Mouse (Mus musculus) liver, postnatal 0 days (tissue): ENCODE measurements at regions not wholly inside any gene's neighbourhood (a gene's known extent, or its start where the extent isn't known, plus 50 kb on each side); places are given as distances from the start of the nearest gene placed in this dataset.
"Not testable (repeated sequence)": the region's sequence is repeated elsewhere in the genome, so short reads cannot be mapped to it uniquely, and the experiment has no call there.

Experiments used
- ATAC-seq: fragments of 200-750 bp; cut with Nextera tagmentation; 2 replicates; pipeline ENCODE4 v1.8.0; 2017; ENCODE audit warnings: mild to moderate bottlenecking, moderate library complexity
- DNase-seq: peaks from one replicate; pipeline ENCODE4 v3.0.0-alpha.2; 2016
- H3K27ac ChIP-seq: fragments of 300-500 bp; sonication (generic); 2 replicates; pipeline ENCODE4 v1.5.1; 2014; ENCODE audit warnings: antibody characterized with exemption, moderate library complexity, mild to moderate bottlenecking, low read depth
- H3K27me3 ChIP-seq: fragments of 300-500 bp; sonication (generic); 2 replicates; pipeline ENCODE4 v1.6.1; 2014; ENCODE audit warnings: low read length, control low read depth, mixed read lengths; ENCODE audit not compliant: insufficient read depth
- H3K36me3 ChIP-seq: fragments of 300-500 bp; sonication (generic); replicated peaks from 2 replicates; pipeline ENCODE4 v1.6.1; 2014; ENCODE audit warnings: mild to moderate bottlenecking, control low read depth, low read length, moderate library complexity, mixed read lengths; ENCODE audit not compliant: insufficient read depth
- H3K4me1 ChIP-seq: fragments of 300-500 bp; sonication (generic); 2 replicates; pipeline ENCODE4 v1.6.1; 2014; ENCODE audit warnings: antibody characterized with exemption, mild to moderate bottlenecking, control low read depth; ENCODE audit not compliant: insufficient read depth
- H3K4me2 ChIP-seq: fragments of 300-500 bp; sonication (generic); 2 replicates; pipeline ENCODE4 v1.6.1; 2014; ENCODE audit warnings: low read depth, mild to moderate bottlenecking, low read length, moderate library complexity, mixed read lengths
- H3K4me3 ChIP-seq: fragments of 300-500 bp; sonication (generic); 2 replicates; pipeline ENCODE4 v1.5.1; 2014; ENCODE audit warnings: low read depth, low read length
- H3K9ac ChIP-seq: fragments of 300-500 bp; sonication (generic); replicated peaks from 2 replicates; pipeline ENCODE4 v1.6.1; 2014; ENCODE audit warnings: mild to moderate bottlenecking, moderate library complexity
- H3K9me3 ChIP-seq: fragments of 300-500 bp; sonication (generic); 2 replicates; pipeline ENCODE4 v1.6.1; 2016; ENCODE audit warnings: mild to moderate bottlenecking, control low read depth, low read length, mixed read lengths
- WGBS: fragments of 180-500 bp; shearing (Covaris S2); extraction: QIAGEN DNeasy Blood & Tissue Kit; methylation state at CpG from one replicate; pipeline ENCODE4 v1.1.7; 2014; ENCODE audit not compliant: insufficient replicate concordance; 5-methylcytosine and 5-hydroxymethylcytosine counted together

GRCm38 (mm10) chr4:146263038-146263685 is 106.5 kb downstream of the Zfp600 start:
- 9% methylated on average over 26 of the region's 51 CpGs for WGBS
- not testable (repeated sequence) for H3K9me3 ChIP-seq, H3K27me3 ChIP-seq, H3K27ac ChIP-seq, H3K36me3 ChIP-seq, H3K9ac ChIP-seq, H3K4me1 ChIP-seq
- ATAC-seq (peak; percentile 87), DNase-seq (peak; percentile 12)
- peak overlapping the region; percentile 48; the same call in 1 of the 2 replicates for H3K4me2 ChIP-seq
- H3K4me3 ChIP-seq, result peak overlapping the region; percentile 36

DNA sequence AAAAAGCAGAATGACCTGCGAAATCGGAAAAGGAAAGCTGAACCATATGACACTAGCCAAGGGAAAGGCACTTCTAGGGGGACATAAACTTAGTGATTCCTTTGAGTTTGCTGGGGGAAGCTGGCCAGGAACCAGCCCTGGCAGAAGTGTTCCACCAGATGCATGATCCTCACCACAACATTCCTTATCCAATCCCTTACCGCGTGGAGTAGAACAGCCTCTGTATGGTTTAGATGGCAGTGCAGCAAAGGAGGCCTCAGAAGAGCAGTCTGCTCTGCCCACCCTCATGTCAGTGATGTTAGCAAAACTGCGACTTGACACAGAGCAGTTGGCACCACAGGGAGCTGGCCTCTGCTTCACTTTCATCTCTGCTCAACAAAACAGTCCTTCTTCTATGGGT is 107.2 kb downstream of the Zfp600 start:
- not testable (repeated sequence) for ATAC-seq, H3K4me2 ChIP-seq
- 77% methylated on average over 2 of the region's 5 CpGs for WGBS

GRCm38 (mm10) chr4:146270119-146270747 is 113.6 kb downstream of the Zfp600 start:
- not testable (repeated sequence) for H3K4me2 ChIP-seq, H3K9ac ChIP-seq, H3K27me3 ChIP-seq, H3K4me3 ChIP-seq, DNase-seq, H3K4me1 ChIP-seq, H3K36me3 ChIP-seq, ATAC-seq, H3K9me3 ChIP-seq, H3K27ac ChIP-seq
- no CpG with 5 or more reads among the region's 14 CpGs for WGBS

More for the DNA sequence above, 107.2 kb downstream of the Zfp600 start:
- not testable (repeated sequence) for H3K9ac ChIP-seq, H3K9me3 ChIP-seq, H3K27ac ChIP-seq, H3K4me1 ChIP-seq, H3K36me3 ChIP-seq, DNase-seq, H3K4me3 ChIP-seq, H3K27me3 ChIP-seq
